Mouse (Mus musculus) frontal cortex, adult (tissue): ENCODE measurements around the gene H2-M10.3.
"Not testable (repeated sequence)": the region's sequence is repeated elsewhere in the genome, so short reads cannot be mapped to it uniquely, and the experiment has no call there.

Experiments
- ATAC-seq: cut with Nextera tagmentation; 2 replicates; pipeline ENCODE4 v1.9.2; 2017; ENCODE audit warnings: mild to moderate bottlenecking, moderate library complexity, mixed read lengths; ENCODE audit not compliant: low TSS enrichment

H2-M10.3 gene

DNA sequence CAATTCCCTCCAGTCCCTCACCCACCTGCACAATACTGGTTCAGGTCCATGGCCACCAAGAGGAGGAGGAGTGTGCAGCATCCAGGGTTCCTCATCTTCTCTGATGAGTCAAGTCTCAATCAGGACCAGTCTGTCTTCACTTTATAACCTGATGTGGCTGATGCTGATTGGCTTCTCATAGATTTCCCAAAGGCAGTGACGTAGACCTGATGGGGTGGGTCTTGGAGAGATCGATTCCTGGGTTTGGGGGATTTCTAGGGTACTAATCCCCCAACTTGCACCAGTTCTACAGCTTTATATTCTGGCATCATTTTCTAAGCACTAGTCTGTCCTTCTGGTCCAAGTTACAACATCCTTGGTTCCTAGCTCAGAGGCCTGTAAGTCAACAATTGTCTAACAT is at the start of gene H2-M10.3:
H2-M10.3 (minus strand) TSS at position 101 of the 400 bp plus-strand sequence.
- ATAC-seq: not testable (repeated sequence)

DNA sequence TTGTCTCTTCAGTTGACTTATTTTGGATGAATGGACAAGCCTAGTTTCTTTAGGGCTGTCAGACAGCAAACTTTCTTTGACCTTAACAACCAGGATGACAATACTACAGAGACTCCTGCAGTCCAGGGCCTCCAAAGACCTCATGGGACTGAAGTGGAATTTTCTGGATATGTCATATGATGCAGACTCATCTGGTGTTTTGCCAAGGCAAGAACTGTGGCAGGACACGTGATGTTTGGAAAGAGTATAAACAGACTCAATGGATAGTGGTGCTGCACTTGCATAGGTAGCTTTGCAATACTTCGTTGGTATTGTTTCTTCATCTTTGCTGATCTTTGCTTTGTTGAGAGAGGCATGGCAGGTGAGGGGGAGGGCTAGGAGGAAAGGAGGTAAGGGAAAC is 49.2 kb upstream of the H2-M10.3 start:
- no peak for ATAC-seq

DNA sequence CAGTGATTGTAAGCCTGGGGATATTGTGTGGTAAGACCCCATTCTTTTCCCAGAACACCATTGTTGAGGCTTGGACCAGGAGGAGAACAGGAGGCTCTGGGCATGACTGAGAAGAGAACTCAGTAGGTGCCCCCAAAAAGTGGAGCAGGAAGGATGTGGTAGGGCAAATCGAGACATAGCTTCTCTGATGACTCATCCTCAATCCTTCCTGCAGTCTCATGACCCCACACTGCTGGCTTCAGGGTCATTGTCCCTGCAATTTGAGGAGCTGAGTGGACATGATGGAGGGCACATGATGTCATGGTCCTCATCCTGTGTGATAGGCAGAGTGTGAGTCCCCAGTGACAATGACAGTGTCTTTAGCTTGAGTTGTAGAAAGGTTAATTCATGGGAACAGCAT is 47.2 kb upstream of the H2-M10.3 start:
- ATAC-seq: no peak

DNA sequence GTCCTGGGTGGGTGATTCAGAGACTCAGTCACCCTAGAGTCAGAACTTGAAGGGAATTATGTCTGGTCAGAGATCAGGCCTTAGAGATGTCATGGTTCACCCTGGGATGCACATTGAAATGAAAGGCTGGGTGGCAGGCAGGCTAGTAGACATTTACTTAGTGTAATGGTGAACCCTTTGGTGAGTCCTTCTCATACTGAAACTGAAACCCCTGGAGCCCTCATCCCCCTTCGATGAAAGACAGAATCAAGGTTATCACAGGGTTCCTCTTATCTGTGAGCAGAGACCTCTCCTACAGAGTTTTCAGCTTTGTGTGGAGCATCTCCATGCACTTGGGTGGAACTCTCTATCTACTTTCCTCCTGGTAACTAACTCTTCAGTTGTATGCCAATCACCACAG is 46.1 kb upstream of the H2-M10.3 start:
- no peak for ATAC-seq

DNA sequence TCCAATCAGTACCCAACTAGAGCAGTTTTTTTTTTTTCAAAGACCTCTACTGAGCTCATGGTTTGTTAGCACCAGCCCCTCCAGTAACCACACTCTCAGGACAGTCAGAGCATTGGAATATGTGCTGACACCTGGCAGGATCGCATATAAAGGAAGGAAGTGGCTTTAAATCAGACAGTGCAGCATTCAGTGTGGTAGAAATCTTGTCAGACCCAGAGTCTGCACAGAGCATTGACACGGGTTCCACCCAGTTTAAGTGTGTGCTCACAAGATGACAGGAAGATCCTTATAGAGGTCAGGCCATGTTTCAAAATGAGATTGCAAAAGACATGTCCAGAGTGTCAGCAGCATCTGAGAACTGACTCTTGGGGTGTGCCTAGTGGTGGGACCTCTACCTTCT is 21.7 kb upstream of the H2-M10.3 start:
- no peak for ATAC-seq

DNA sequence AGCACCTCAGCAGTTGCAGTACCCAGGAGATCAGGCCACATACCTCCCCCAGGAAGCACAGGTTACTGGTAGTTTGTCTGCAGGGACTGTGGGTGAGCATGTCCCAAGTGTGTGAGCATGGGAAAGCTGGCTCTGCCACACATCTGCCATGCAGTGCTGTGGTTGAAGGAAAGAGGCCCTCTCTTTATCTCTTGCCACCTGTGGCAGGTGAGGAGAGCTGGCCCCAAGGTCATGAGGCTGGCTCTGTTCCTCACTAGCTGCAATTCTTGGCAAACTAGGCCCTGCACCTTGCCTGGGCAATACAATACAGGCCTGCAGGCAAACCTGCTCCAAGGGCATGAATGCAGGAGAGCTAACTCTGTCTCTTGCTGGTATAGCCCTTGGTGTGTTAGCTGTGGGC is 5.8 kb downstream of the H2-M10.3 start:
- ATAC-seq: not testable (repeated sequence)

DNA sequence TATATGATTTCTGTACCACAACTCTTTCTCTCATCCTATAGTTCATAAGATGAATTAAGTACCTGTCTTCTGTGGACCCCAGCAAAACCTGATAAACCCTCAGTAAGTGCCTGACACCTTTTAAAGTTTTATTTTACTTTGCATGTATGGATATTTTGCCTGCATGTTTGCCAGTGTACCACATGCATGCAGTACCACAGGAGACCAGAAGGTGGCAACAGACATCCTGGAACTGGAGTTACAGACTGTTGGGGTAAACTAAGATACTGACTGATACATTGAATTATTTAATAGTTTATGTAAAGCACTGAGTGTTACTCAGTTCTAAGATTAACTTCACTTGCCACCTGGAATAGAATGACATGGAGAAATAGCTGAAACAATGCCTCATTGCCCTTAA is 10.7 kb downstream of the H2-M10.3 start:
- ATAC-seq: not testable (repeated sequence)

DNA sequence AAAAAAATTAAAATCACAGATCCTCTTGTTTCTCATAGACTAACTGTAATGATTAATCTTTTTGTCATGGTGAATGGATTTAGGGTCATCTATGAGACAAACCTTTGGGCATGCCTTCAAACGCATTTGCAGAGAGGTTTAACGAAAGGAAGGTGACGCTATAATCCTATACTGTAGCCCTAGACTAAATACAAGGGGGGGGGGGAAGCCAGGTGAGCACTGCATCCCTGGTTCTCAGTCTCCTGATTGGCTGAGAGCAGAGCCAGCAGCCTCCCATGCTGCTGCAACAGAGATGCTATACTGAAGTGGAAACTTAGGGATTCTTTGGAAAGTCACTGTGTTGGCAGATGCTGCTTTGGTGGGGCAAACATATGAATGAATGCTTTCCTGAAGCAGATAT is 12.5 kb downstream of the H2-M10.3 start:
- ATAC-seq: no peak

DNA sequence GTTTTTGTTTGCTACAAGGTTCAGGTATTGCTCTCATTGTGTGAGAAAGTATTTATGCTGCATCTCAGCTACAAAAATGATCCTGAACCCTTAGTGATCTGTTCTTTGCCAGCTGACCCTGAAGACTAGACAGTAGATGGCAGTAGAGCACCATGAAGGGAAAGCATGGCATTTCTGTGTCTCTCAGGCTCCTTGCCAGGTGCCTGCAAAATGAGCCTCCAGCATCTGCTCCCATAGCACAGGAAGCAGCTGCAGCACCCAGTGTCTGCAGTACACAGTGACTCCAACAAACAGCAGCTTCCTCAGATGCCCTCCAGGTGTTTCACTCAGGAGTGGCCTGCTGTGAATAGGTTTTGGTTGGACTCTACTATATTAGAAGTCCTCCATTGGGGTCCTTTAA is 12.9 kb downstream of the H2-M10.3 start:
- peak; percentile 62; the same call in 1 of the 2 replicates for ATAC-seq

DNA sequence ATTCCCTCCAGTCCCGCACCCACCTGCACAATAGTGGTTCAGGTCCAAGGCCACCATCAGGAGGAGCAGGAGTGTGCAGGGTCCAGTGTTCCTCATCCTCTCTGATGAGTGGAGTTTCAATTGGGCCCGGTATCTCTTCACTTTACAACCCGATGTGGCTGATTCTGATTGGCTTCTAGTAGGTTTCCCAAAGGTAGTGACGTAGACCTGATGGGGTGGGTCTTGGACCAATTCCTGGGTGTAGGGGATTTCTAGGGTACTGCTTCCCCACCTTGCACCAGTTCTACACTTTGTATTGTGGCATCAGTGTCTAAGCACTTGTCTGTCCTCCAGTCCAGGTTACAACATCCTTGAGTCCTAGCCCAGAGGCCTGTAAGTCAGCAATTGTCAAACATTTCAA is 42.2 kb downstream of the H2-M10.3 start, which contains the start of gene H2-M10.1:
H2-M10.1 (minus strand) TSS at position 101 of the 400 bp plus-strand sequence.
- ATAC-seq: no peak

DNA sequence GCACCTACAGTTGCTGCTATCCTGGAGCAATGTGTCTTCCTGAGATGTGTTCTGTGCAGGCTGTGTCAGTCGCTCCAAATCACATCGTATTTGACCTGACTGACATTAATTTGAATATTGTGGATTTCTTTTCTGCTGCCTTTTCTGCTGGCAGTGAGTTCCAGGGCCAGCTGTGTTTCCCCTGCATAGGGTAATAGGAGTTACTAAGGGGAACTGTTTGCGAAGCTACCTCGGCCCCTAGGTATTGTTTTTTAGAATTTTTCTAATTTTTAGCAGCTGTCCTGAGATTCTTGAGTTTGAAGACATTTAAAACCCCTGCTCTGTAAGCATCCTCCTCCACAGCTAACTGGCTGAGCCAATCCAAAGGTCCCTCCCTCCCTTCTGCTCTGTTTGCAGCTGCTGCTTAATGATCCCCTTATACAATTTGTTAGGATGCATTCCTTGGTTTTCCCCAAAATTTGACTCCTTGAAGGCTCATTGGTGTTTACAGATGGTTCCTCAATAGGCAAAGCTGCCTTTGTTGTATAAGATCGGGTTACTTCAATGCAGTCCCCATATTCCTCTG is 52.4 kb downstream of the H2-M10.3 start:
- 0 out of 2 replicates have a peak, but pooled peaks have one; percentile 7 for ATAC-seq

DNA sequence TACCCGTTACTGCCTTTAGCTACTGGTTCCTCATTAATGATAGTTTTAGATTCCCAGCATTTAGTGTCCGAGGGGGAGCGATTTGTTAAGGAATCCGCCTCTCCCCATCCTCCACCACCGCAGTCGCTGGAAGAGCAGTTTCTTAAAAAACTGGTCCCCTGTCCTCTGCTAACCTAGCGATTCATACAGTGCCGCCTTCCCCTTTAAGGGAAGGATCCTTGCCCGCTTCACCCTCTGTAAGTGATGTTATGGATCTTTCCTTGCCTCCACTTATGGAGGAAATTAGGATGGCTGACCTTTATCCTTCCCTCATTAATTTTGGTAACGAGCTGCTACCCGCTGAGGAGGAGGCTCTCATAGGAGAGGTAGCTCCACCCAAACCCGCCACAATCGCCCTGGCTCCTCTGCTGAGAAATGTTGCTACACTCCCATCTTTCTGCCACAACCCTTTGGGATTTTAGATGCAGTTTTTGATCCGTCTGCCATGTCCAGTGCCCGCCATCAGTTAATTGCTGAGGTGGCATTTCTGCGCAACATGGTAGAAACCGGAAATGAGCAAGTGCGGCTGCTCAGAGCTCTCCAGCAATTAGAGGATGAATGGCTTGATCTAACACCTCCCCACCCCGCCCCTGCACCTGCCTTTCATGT is 53.1 kb downstream of the H2-M10.3 start:
- ATAC-seq: peak; percentile 97
